ENCODE assay signal across 8 mouse cellular contexts in the genomic region with DNA sequence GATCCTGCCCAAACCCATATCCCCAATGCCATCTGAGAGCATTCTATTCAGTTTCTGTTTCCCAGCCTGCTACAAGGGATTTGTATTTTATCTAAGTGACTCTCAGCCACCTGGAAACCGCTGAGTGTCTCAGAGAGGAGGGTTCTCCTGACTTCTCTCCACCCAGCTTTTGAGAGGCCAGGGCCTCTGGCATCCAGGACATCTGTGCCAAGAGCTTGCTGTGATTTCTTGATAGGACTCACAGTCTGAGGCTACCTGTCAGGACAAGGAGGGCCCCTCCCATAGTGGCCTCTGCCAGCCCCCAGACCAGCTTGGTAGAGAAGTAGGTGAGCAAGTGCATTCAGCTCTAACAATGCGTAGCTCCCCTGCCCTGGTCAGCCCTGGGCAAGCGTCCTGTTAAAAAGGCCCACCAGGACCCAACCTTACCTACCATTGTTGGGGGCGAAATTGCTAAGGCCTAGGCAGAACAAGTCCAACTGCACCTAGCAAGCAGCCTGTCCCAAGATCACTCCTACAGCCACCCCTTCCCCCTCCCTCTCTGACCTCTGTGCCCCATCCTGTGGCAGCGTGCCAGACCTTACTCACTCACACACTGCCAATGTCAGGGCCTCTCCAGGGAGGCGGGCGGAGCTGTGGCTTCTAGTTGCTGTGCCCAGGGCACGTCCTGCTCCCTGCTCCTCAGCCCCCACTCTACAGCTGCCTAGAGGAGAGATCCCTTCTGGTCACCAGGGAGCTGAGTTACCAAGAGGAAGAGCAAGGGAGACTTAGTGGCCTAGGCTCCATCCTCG. TPM values are rescaled to one million over a fixed set of nuclear protein-coding genes. Genes with fewer than 3 reads are reported as not detected.
DNase-seq lines count a peak whose midpoint lies in the region; ATAC-seq lines count a peak whose summit lies in the region.

No protein-coding gene starts in this region.

- H3K27me3 ChIP-seq in hindbrain, embryonic 12.5 days: peaks cover 18% of the 10 kb centered on the region
- peaks cover 3% of the 10 kb centered on the region; the same call in 1 of the 2 replicates for H3K27me3 ChIP-seq in hindbrain, embryonic 11.5 days (ENCODE audit: control insufficient read depth, insufficient read depth, low read length)
- peaks cover 79% of the 10 kb centered on the region for H3K27me3 ChIP-seq in heart, embryonic 10.5 days (ENCODE audit: insufficient read depth, poor library complexity, severe bottlenecking)
- no peaks in the 10 kb centered on the region; the same call in 1 of the 2 replicates for H3K27me3 ChIP-seq in midbrain, embryonic 16.5 days (ENCODE audit: control insufficient read depth, insufficient read depth, low read depth, low read length)

- DNase-seq in hindbrain, embryonic 11.5 days (ENCODE audit: low spot score): no peak
- DNase-seq in adrenal gland, postnatal 4 days (ENCODE audit: low spot score in 2 of 2): peak; percentile 74 to 87
- no peak for DNase-seq in heart, embryonic 10.5 days (ENCODE audit: low spot score)
- peak; percentile 93 for DNase-seq in kidney, postnatal 14 days
- peak; percentile 91 for DNase-seq in urinary bladder, postnatal 14 days (ENCODE audit: low spot score)
- no peak for DNase-seq in layer of hippocampus, postnatal 25 days (ENCODE audit: extremely low spot score in 1 of 2, low spot score in 1 of 2)

- H3K36me3 ChIP-seq in hindbrain, embryonic 12.5 days: no peaks in the 10 kb centered on the region
- H3K36me3 ChIP-seq in hindbrain, embryonic 11.5 days (ENCODE audit: control insufficient read depth, insufficient read depth, low read length): no peaks in the 10 kb centered on the region
- H3K36me3 ChIP-seq in heart, embryonic 10.5 days: no peaks in the 10 kb centered on the region
- no peaks in the 10 kb centered on the region for H3K36me3 ChIP-seq in midbrain, embryonic 16.5 days (ENCODE audit: control insufficient read depth, insufficient read depth, low read length)

- no peak overlapping the region for H3K4me2 ChIP-seq in hindbrain, embryonic 12.5 days (replicated peaks)
- no peak overlapping the region for H3K4me2 ChIP-seq in hindbrain, embryonic 11.5 days (replicated peaks; ENCODE audit: low read depth, low read length)
- H3K4me2 ChIP-seq in midbrain, embryonic 16.5 days (ENCODE audit: low read length): no peak overlapping the region

- H3K9ac ChIP-seq in hindbrain, embryonic 12.5 days: no peak overlapping the region
- H3K9ac ChIP-seq in hindbrain, embryonic 11.5 days (ENCODE audit: low read depth, low read length): no peak overlapping the region
- H3K9ac ChIP-seq in midbrain, embryonic 16.5 days (ENCODE audit: low read depth, low read length): peak overlapping the region; percentile 11; the same call in 1 of the 2 replicates

- ATAC-seq in hindbrain, embryonic 12.5 days (ENCODE audit: low FRiP score): 0 out of 2 replicates have a peak, but pooled peaks have one; percentile 20
- ATAC-seq in hindbrain, embryonic 11.5 days (ENCODE audit: low FRiP score): no peak
- ATAC-seq in midbrain, embryonic 16.5 days: no peak

- H3K4me1 ChIP-seq in hindbrain, embryonic 12.5 days: peaks cover 51% of the 10 kb centered on the region
- H3K4me1 ChIP-seq in hindbrain, embryonic 11.5 days (replicated peaks; ENCODE audit: control insufficient read depth, insufficient read depth, low read length): peaks cover 17% of the 10 kb centered on the region
- peaks cover 71% of the 10 kb centered on the region for H3K4me1 ChIP-seq in heart, embryonic 10.5 days
- H3K4me1 ChIP-seq in midbrain, embryonic 16.5 days (ENCODE audit: control insufficient read depth, insufficient read depth, low read length): peaks cover 38% of the 10 kb centered on the region

- H3K27ac ChIP-seq in hindbrain, embryonic 12.5 days: no peak overlapping the region
- H3K27ac ChIP-seq in hindbrain, embryonic 11.5 days (ENCODE audit: low read depth, low read length): no peak overlapping the region
- peak overlapping the region; percentile 80 for H3K27ac ChIP-seq in heart, embryonic 10.5 days
- no peak overlapping the region for H3K27ac ChIP-seq in midbrain, embryonic 16.5 days (ENCODE audit: low read length)

- H3K4me3 ChIP-seq in hindbrain, embryonic 12.5 days: no peak overlapping the region
- H3K4me3 ChIP-seq in hindbrain, embryonic 11.5 days (ENCODE audit: low read depth, low read length): no peak overlapping the region
- H3K4me3 ChIP-seq in heart, embryonic 10.5 days: peak overlapping the region; percentile 22; the same call in 1 of the 2 replicates
- H3K4me3 ChIP-seq in midbrain, embryonic 16.5 days (ENCODE audit: low read depth, low read length): no peak overlapping the region

- H3K9me3 ChIP-seq in hindbrain, embryonic 12.5 days (replicated peaks): peaks cover 3% of the 10 kb centered on the region; the same call in 1 of the 2 replicates
- no peaks in the 10 kb centered on the region for H3K9me3 ChIP-seq in hindbrain, embryonic 11.5 days (ENCODE audit: control insufficient read depth, low read length)
- H3K9me3 ChIP-seq in heart, embryonic 10.5 days: no peaks in the 10 kb centered on the region
- H3K9me3 ChIP-seq in midbrain, embryonic 16.5 days (replicated peaks; ENCODE audit: control insufficient read depth, low read length, poor library complexity, severe bottlenecking): no peaks in the 10 kb centered on the region

- 59% methylated on average over 9 of the region's 9 CpGs for WGBS in hindbrain, embryonic 12.5 days
- WGBS in hindbrain, embryonic 11.5 days: 66% methylated on average over 9 of the region's 9 CpGs
- 59% methylated on average over 9 of the region's 9 CpGs for WGBS in heart, embryonic 10.5 days
- 64% methylated on average over 9 of the region's 9 CpGs for WGBS in midbrain, embryonic 16.5 days

RNA-seq across cellular contexts. Expression of a gene that starts 41.9 kb away (rescaled TPM):
- 13.2 and 15.0 TPM in 2 replicates for polyA plus RNA-seq in hindbrain, embryonic 12.5 days (2016; fragmentation: Nextera tagmentation; extraction: Ambion mirVana)
- 5.4 and 7.1 TPM in 2 replicates for polyA plus RNA-seq in hindbrain, embryonic 11.5 days (2014; fragmentation: Nextera tagmentation; extraction: Ambion mirVana)
- 10 to 100 TPM; 69.7 to 76.8 TPM for total RNA-seq in adrenal gland, postnatal 4 days (2021)
- 8.9 and 9.0 TPM in 2 replicates for polyA plus RNA-seq in heart, embryonic 10.5 days (2016; fragmentation: Nextera tagmentation; extraction: Ambion mirVana)
- polyA plus RNA-seq in midbrain, embryonic 16.5 days (2015; fragmentation: Nextera tagmentation; extraction: Ambion mirVana): 23.9 and 25.6 TPM in 2 replicates
- 10 to 100 TPM; 62.1 to 67.7 TPM for total RNA-seq in layer of hippocampus, postnatal 25 days (2021)

Comparison
In these comparisons a context has a peak if more than half of its experiments do, and no peak if none do; other contexts are left out.
1. DNase-seq: peak in adrenal gland, postnatal 4 days (2 of 2), kidney, postnatal 14 days (single experiment) and urinary bladder, postnatal 14 days (single experiment); none in hindbrain, embryonic 11.5 days (single experiment), heart, embryonic 10.5 days (single experiment) and layer of hippocampus, postnatal 25 days (0 of 2).